Mouse (Mus musculus): ENCODE measurements around the gene Fbp1.

DNA sequence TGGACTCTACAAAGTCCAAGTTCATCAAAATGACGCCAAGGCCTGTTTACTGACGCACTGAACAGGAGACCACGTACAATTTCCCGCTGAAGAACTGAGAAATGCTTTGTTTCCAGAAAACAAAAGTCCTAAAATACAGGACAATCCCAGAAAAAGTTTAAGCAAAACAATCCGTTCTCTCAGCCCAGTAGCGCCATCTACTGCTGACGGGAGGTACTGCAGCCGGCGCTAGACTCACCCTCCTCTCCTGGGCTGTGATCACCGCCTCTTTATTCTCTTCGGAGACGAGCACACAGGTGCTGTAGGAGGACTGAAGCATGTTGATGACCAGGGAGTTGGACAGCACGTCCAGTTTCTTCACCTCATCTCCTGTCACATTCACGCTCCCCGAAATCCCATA is 33.4 kb downstream of the Fbp1 start:
- TF ChIP-seq POLR2A (IDR thresholded peaks at IDR 0.05; ENCODE audit: insufficient read length, low read depth) (no peak), MYOG (IDR thresholded peaks at IDR 0.05; ENCODE audit: control insufficient read depth in 1 of 3, insufficient read depth in 1 of 3, insufficient read length in 2 of 3, low read depth in 2 of 3) (no peak), POLR2AphosphoS2 (IDR thresholded peaks at IDR 0.05; ENCODE audit: insufficient read length, low read depth) (no peak), E2F4 (IDR thresholded peaks at IDR 0.05; ENCODE audit: insufficient read depth) (no peak), MYOD1 (IDR thresholded peaks at IDR 0.05; ENCODE audit: control insufficient read depth in 1 of 3, insufficient read length in 2 of 3, low read depth in 2 of 3) (no peak), USF1 (IDR thresholded peaks at IDR 0.05; ENCODE audit: low read depth) (no peak), TCF3 (IDR thresholded peaks at IDR 0.05; ENCODE audit: insufficient read length, low read depth) (no peak), TCF12 (IDR thresholded peaks at IDR 0.05; ENCODE audit: insufficient read depth, poor library complexity, severe bottlenecking) (no peak), MAX (IDR thresholded peaks at IDR 0.05; ENCODE audit: low read depth) (no peak), REST (IDR thresholded peaks at IDR 0.05; ENCODE audit: insufficient read depth, insufficient read length) (no peak), SRF (IDR thresholded peaks at IDR 0.05; ENCODE audit: control insufficient read depth, insufficient read length, low read depth) (no peak)

All from myocyte (in vitro differentiated cells).